Mouse (Mus musculus): ENCODE results near the gene Prx. TPM values are rescaled to one million over a fixed set of nuclear protein-coding genes. Genes with fewer than 3 reads are reported as not detected.
"Not testable (repeated sequence)": the region's sequence is repeated elsewhere in the genome, so short reads cannot be mapped to it uniquely, and the experiment has no call there.

The Prx gene
- total and polyA plus RNA-seq, 3 experiments = 0.59 to 0.81 (median 0.59) TPM

- H3K9ac ChIP-seq (ENCODE audit: low read depth, low read length) = peak overlapping the region; percentile 64
- peaks cover 10% of the 10 kb centered on the region for H3K36me3 ChIP-seq (ENCODE audit: control insufficient read depth, insufficient read depth, low read length)
- peak; percentile 96 to 97 for DNase-seq
- H3K79me2 ChIP-seq (replicated peaks; ENCODE audit: control insufficient read depth, insufficient read depth, low read length) = no peaks in the 10 kb centered on the region; the same call in 1 of the 2 replicates
- H3K27me3 ChIP-seq (ENCODE audit: control insufficient read depth, insufficient read depth, low read length) = no peaks in the 10 kb centered on the region
- peaks cover 16% of the 10 kb centered on the region for H3K4me1 ChIP-seq (ENCODE audit: control insufficient read depth, insufficient read depth, low read length)
- intact Hi-C loops (cut with DNase I) = loop anchor here (1.0 to 5.0 kb wide), 4 partner anchors 11 to 312 kb away; no protein-coding TSS in a partner anchor
- peak overlapping the region; percentile 96 for H3K27ac ChIP-seq
- under 1% methylated on average over 30 of the region's 33 CpGs for WGBS
- TF ChIP-seq EP300 (IDR thresholded peaks at IDR 0.05; ENCODE audit: insufficient read depth, low read depth, low read length) = 0 out of 2 replicates have a peak, but pooled peaks have one; percentile 10
- peak; percentile 59 for TF ChIP-seq POLR2A (IDR thresholded peaks at IDR 0.05; ENCODE audit: insufficient read depth, low read depth, low read length)
- no peak for TF ChIP-seq CTCF (IDR thresholded peaks at IDR 0.05)
- peak overlapping the region; percentile 51 for H3K4me3 ChIP-seq
Measured at GRCm38 (mm10) chr7:27490543-27491329, 8.4 kb upstream of the Prx start.

- peaks cover 16% of the 10 kb centered on the region for H3K4me1 ChIP-seq (ENCODE audit: control insufficient read depth, insufficient read depth, low read length)
- H3K27ac ChIP-seq = peak overlapping the region; percentile 96
- no peaks in the 10 kb centered on the region for H3K27me3 ChIP-seq (ENCODE audit: control insufficient read depth, insufficient read depth, low read length)
- no peak overlapping the region for H3K9ac ChIP-seq (ENCODE audit: low read depth, low read length)
- no peak overlapping the region for H3K4me3 ChIP-seq
- no peaks in the 10 kb centered on the region; the same call in 1 of the 2 replicates for H3K79me2 ChIP-seq (replicated peaks; ENCODE audit: control insufficient read depth, insufficient read depth, low read length)
- intact Hi-C loops (cut with DNase I) = loop anchor here (2.0 to 5.0 kb wide), 3 partner anchors 17 to 310 kb away; no protein-coding TSS in a partner anchor
- WGBS = 63% methylated on average over 7 of the region's 7 CpGs
- H3K36me3 ChIP-seq (ENCODE audit: control insufficient read depth, insufficient read depth, low read length) = peaks cover 10% of the 10 kb centered on the region
- no peak for TF ChIP-seq POLR2A (IDR thresholded peaks at IDR 0.05; ENCODE audit: insufficient read depth, low read depth, low read length)
- peak in 1 of 2 experiments; percentile 27 for DNase-seq
Measured at GRCm38 (mm10) chr7:27491856-27492255, 7.3 kb upstream of the Prx start.

- 28% methylated on average over 3 of the region's 3 CpGs for WGBS
- H3K36me3 ChIP-seq (ENCODE audit: control insufficient read depth, insufficient read depth, low read length) = peaks cover 10% of the 10 kb centered on the region
- H3K27ac ChIP-seq = no peak overlapping the region
- no peaks in the 10 kb centered on the region; the same call in 1 of the 2 replicates for H3K79me2 ChIP-seq (replicated peaks; ENCODE audit: control insufficient read depth, insufficient read depth, low read length)
- intact Hi-C loops (cut with DNase I) = loop anchor here (5.0 kb wide), 2 partner anchors 161 to 309 kb away; no protein-coding TSS in a partner anchor
- DNase-seq = no peak
- no peak for TF ChIP-seq CTCF (IDR thresholded peaks at IDR 0.05)
- no peak for TF ChIP-seq EP300 (IDR thresholded peaks at IDR 0.05; ENCODE audit: insufficient read depth, low read depth, low read length)
- no peak for TF ChIP-seq POLR2A (IDR thresholded peaks at IDR 0.05; ENCODE audit: insufficient read depth, low read depth, low read length)
- no peak overlapping the region for H3K4me3 ChIP-seq
- H3K4me1 ChIP-seq (ENCODE audit: control insufficient read depth, insufficient read depth, low read length) = peaks cover 16% of the 10 kb centered on the region
- no peaks in the 10 kb centered on the region for H3K27me3 ChIP-seq (ENCODE audit: control insufficient read depth, insufficient read depth, low read length)
- H3K9ac ChIP-seq (ENCODE audit: low read depth, low read length) = no peak overlapping the region
Measured at GRCm38 (mm10) chr7:27493022-27493421, 6.1 kb upstream of the Prx start.

- intact Hi-C loops (cut with DNase I) = loop anchor here (5.0 kb wide), 2 partner anchors 161 to 309 kb away; no protein-coding TSS in a partner anchor
- no peak for TF ChIP-seq EP300 (IDR thresholded peaks at IDR 0.05; ENCODE audit: insufficient read depth, low read depth, low read length)
- TF ChIP-seq POLR2A (IDR thresholded peaks at IDR 0.05; ENCODE audit: insufficient read depth, low read depth, low read length) = no peak
- TF ChIP-seq CTCF (IDR thresholded peaks at IDR 0.05) = no peak
- no peak overlapping the region for H3K27ac ChIP-seq
Measured at GRCm38 (mm10) chr7:27493450-27493849, 5.7 kb upstream of the Prx start.

GRCm38 (mm10) chr7:27494659-27495367, 4.3 kb upstream of the Prx start:
- not testable (repeated sequence) for H3K4me3 ChIP-seq; H3K9ac ChIP-seq (ENCODE audit: low read depth, low read length); H3K27ac ChIP-seq; DNase-seq; H3K79me2 ChIP-seq (replicated peaks; ENCODE audit: control insufficient read depth, insufficient read depth, low read length); H3K27me3 ChIP-seq (ENCODE audit: control insufficient read depth, insufficient read depth, low read length); H3K36me3 ChIP-seq (ENCODE audit: control insufficient read depth, insufficient read depth, low read length)
- peaks cover 12% of the 10 kb centered on the region for H3K4me1 ChIP-seq (ENCODE audit: control insufficient read depth, insufficient read depth, low read length)
- WGBS = 93% methylated on average over 9 of the region's 9 CpGs
- intact Hi-C loops (cut with DNase I) = loop anchor here (5.0 kb wide), 2 partner anchors 163 to 307 kb away; no protein-coding TSS in a partner anchor

More at GRCm38 (mm10) chr7:27493450-27493849, 5.7 kb upstream of the Prx start:
- 48% methylated on average over 5 of the region's 5 CpGs for WGBS
- no peak overlapping the region for H3K4me3 ChIP-seq
- no peak overlapping the region for H3K9ac ChIP-seq (ENCODE audit: low read depth, low read length)
- H3K36me3 ChIP-seq (ENCODE audit: control insufficient read depth, insufficient read depth, low read length) = peaks cover 8% of the 10 kb centered on the region
- no peak for DNase-seq
- no peaks in the 10 kb centered on the region; the same call in 1 of the 2 replicates for H3K79me2 ChIP-seq (replicated peaks; ENCODE audit: control insufficient read depth, insufficient read depth, low read length)
- H3K4me1 ChIP-seq (ENCODE audit: control insufficient read depth, insufficient read depth, low read length) = peaks cover 16% of the 10 kb centered on the region
- no peaks in the 10 kb centered on the region for H3K27me3 ChIP-seq (ENCODE audit: control insufficient read depth, insufficient read depth, low read length)
